Mouse (Mus musculus): ENCODE measurements at regions not wholly inside any gene's neighbourhood (a gene's known extent, or its start where the extent isn't known, plus 50 kb on each side); places are given as distances from the start of the nearest gene placed in this dataset.

DNA sequence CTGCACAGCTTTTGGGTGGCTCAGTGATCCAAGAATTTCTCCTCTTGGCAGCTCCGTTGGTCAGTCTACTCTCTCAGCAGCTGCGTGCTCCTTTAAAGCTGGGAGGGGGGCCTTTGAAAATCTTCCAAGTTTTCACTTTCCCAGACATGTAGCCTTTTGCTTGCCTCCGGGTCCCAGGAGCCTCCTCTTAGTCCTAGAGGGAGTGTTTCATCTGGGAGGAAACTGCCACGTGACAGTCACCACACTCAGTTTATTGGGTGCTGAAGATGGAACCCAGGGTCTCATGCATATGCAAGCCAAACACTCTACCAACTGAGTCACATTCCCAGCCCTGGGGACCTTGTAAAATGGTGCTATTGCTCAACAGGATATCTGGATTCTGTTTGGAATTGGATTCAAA is 92.5 kb upstream of the Rybp start:
- Histone ChIP-seq H3K4me1 (ENCODE audit: insufficient read depth, low read depth, low read length) (no peaks in the 10 kb centered on the region), H3K36me3 (replicated peaks) (no peaks in the 10 kb centered on the region), H3K27me3 (ENCODE audit: insufficient read depth, low read length) (no peaks in the 10 kb centered on the region), H3K4me3 (ENCODE audit: low read depth, low read length) (no peak overlapping the region), H3K9me3 (replicated peaks) (peaks cover 19% of the 10 kb centered on the region)
- DNase-seq (ENCODE audit: low spot score) (no peak), ATAC-seq (ENCODE audit: extremely low read depth, insufficient number of reproducible peaks, low FRiP score, poor library complexity, severe bottlenecking) (no peak)
- TF ChIP-seq TAL1 (conservative IDR thresholded peaks at IDR 0.05; ENCODE audit: low read depth, low read length) (no peak), GATA1 (IDR thresholded peaks at IDR 0.05; ENCODE audit: borderline replicate concordance, low read length) (no peak), GATA2 (IDR thresholded peaks at IDR 0.05; ENCODE audit: borderline replicate concordance, low read depth, low read length) (no peak), POLR2AphosphoS5 (IDR thresholded peaks at IDR 0.05; ENCODE audit: insufficient replicate concordance, low read depth, low read length) (no peak), CTCF (IDR thresholded peaks at IDR 0.05; ENCODE audit: low read depth, low read length) (no peak)

DNA sequence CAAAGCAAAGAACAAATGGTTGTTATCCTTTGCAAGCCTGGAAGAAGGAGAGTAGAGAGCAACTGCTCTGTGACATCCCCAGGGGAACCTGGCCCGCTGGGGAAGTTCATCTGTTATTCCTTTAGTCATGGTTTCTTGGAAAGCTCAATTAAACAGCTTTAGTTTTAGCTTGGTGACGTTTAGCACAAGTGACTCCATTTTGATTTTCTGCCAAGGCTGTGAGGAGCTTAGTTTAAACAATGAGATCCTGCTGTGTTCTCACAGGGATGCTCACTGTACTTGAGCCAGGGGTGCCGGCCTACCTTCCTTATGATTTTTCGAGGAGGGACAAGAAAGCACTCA is 91.2 kb upstream of the Rybp start:
- no peak for TF ChIP-seq GATA2 (IDR thresholded peaks at IDR 0.05; ENCODE audit: borderline replicate concordance, low read depth, low read length)
- no peak for TF ChIP-seq CTCF (IDR thresholded peaks at IDR 0.05; ENCODE audit: low read depth, low read length)
- no peak for TF ChIP-seq GATA1 (IDR thresholded peaks at IDR 0.05; ENCODE audit: borderline replicate concordance, low read length)
- TF ChIP-seq TAL1 (conservative IDR thresholded peaks at IDR 0.05; ENCODE audit: low read depth, low read length) = no peak
- no peak for TF ChIP-seq POLR2AphosphoS5 (IDR thresholded peaks at IDR 0.05; ENCODE audit: insufficient replicate concordance, low read depth, low read length)
- Histone ChIP-seq H3K9me3 (replicated peaks) (peaks cover 19% of the 10 kb centered on the region), H3K36me3 (replicated peaks) (no peaks in the 10 kb centered on the region), H3K27me3 (ENCODE audit: insufficient read depth, low read length) (no peaks in the 10 kb centered on the region), H3K4me3 (ENCODE audit: low read depth, low read length) (no peak overlapping the region), H3K4me1 (ENCODE audit: insufficient read depth, low read depth, low read length) (no peaks in the 10 kb centered on the region)
- ATAC-seq (ENCODE audit: extremely low read depth, insufficient number of reproducible peaks, low FRiP score, poor library complexity, severe bottlenecking) (no peak), DNase-seq (ENCODE audit: low spot score) (no peak)

DNA sequence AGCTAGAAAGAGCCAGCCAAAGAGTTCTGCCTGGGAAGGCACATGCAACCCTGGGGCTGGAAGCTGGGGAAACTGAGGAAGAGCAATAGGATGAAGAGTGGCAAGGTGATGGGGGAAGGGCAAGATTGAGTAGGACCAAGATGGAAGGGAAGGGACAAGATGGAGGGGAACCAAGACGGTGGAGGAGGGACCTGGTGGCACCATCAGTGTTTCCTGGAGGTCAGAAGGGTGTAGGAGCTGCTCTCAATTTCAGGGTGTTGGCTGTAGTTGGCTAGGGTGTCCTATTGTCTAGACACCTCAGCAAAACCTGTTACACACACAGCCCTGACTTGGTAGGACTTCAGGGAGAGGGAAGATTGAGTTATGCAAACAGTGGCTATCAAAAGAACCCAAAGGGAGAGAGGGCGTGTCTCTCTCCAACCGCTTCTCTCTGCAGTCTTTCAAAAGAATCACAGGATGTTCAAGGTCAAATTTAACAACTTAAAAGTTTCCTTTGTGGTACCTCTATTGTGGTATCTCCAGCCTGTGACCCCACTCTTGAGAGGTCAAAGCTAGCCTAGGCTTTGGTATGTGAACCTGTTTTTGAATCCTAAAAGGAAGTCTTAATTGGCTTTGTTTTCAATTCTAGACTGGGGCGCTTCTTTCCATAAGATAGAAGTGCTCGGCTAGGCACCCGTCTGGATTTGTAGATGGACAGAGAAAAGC is 90.7 kb upstream of the Rybp start:
- H3K4me3 ChIP-seq (ENCODE audit: low read depth, low read length) = no peak overlapping the region
- no peaks in the 10 kb centered on the region for H3K36me3 ChIP-seq (replicated peaks)
- ATAC-seq (ENCODE audit: extremely low read depth, insufficient number of reproducible peaks, low FRiP score, poor library complexity, severe bottlenecking) (no peak), DNase-seq (ENCODE audit: low spot score) (no peak)
- H3K4me1 ChIP-seq (ENCODE audit: insufficient read depth, low read depth, low read length) = no peaks in the 10 kb centered on the region
- H3K27me3 ChIP-seq (ENCODE audit: insufficient read depth, low read length) = no peaks in the 10 kb centered on the region
- no peak for TF ChIP-seq GATA2 (IDR thresholded peaks at IDR 0.05; ENCODE audit: borderline replicate concordance, low read depth, low read length)
- TF ChIP-seq GATA1 (IDR thresholded peaks at IDR 0.05; ENCODE audit: borderline replicate concordance, low read length) = no peak
- TF ChIP-seq POLR2AphosphoS5 (IDR thresholded peaks at IDR 0.05; ENCODE audit: insufficient replicate concordance, low read depth, low read length) = no peak
- TF ChIP-seq CTCF (IDR thresholded peaks at IDR 0.05; ENCODE audit: low read depth, low read length) = no peak
- no peak for TF ChIP-seq TAL1 (conservative IDR thresholded peaks at IDR 0.05; ENCODE audit: low read depth, low read length)
- H3K9me3 ChIP-seq (replicated peaks) = peaks cover 19% of the 10 kb centered on the region

DNA sequence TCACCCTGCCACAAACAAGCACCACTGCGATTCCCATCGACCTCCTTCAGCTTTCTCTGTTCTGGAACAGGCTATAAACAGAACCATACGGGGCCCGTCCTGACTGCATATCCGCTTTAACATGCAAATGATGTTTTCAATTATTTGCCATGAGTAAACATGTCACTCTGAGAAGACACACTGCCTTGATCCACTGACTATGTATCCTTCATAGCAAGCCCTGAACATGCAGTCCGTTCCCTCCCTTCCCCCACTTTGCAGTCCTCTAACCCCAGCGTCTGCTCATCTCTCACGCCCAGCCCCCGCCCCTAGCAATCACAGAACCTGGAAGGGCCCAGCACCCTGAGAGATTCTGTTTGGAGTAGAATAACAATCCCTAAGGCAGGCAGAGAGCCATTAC is 89.4 kb upstream of the Rybp start:
- Histone ChIP-seq H3K9me3 (replicated peaks) (peaks cover 19% of the 10 kb centered on the region), H3K27me3 (ENCODE audit: insufficient read depth, low read length) (no peaks in the 10 kb centered on the region), H3K4me3 (ENCODE audit: low read depth, low read length) (no peak overlapping the region), H3K4me1 (ENCODE audit: insufficient read depth, low read depth, low read length) (no peaks in the 10 kb centered on the region), H3K36me3 (replicated peaks) (no peaks in the 10 kb centered on the region)
- no peak for ATAC-seq (ENCODE audit: extremely low read depth, insufficient number of reproducible peaks, low FRiP score, poor library complexity, severe bottlenecking)
- TF ChIP-seq TAL1 (conservative IDR thresholded peaks at IDR 0.05; ENCODE audit: low read depth, low read length) (no peak), GATA2 (IDR thresholded peaks at IDR 0.05; ENCODE audit: borderline replicate concordance, low read depth, low read length) (no peak), GATA1 (IDR thresholded peaks at IDR 0.05; ENCODE audit: borderline replicate concordance, low read length) (no peak), POLR2AphosphoS5 (IDR thresholded peaks at IDR 0.05; ENCODE audit: insufficient replicate concordance, low read depth, low read length) (no peak), CTCF (IDR thresholded peaks at IDR 0.05; ENCODE audit: low read depth, low read length) (no peak)
- no peak for DNase-seq (ENCODE audit: low spot score)

DNA sequence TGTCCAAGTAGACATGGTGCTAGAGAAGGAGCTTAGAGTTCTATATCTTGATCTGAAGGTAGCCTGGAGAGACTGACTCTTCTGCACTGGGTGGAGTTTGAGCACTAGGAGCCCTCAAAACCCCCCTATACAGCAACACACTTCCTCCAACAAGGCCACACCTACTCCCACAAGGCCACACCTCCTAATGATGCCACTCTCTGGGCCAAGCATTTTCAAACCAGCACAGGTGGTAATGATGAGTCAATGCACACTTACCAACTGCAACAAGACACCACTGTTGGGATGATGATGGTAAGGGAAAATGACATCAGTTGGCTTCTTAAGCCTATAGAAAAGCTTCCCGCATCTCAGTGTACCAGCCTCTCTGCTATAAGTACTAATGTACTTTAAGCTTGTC is 83.5 kb upstream of the Rybp start:
- Histone ChIP-seq H3K4me3 (ENCODE audit: low read depth, low read length) (no peak overlapping the region), H3K27me3 (ENCODE audit: insufficient read depth, low read length) (no peaks in the 10 kb centered on the region), H3K9me3 (replicated peaks) (peaks cover 24% of the 10 kb centered on the region), H3K36me3 (replicated peaks) (no peaks in the 10 kb centered on the region), H3K4me1 (ENCODE audit: insufficient read depth, low read depth, low read length) (no peaks in the 10 kb centered on the region)
- ATAC-seq (ENCODE audit: extremely low read depth, insufficient number of reproducible peaks, low FRiP score, poor library complexity, severe bottlenecking) (no peak), DNase-seq (ENCODE audit: low spot score) (no peak)
- TF ChIP-seq TAL1 (conservative IDR thresholded peaks at IDR 0.05; ENCODE audit: low read depth, low read length) (no peak), CTCF (IDR thresholded peaks at IDR 0.05; ENCODE audit: low read depth, low read length) (no peak), GATA2 (IDR thresholded peaks at IDR 0.05; ENCODE audit: borderline replicate concordance, low read depth, low read length) (no peak), POLR2AphosphoS5 (IDR thresholded peaks at IDR 0.05; ENCODE audit: insufficient replicate concordance, low read depth, low read length) (no peak), GATA1 (IDR thresholded peaks at IDR 0.05; ENCODE audit: borderline replicate concordance, low read length) (no peak)

DNA sequence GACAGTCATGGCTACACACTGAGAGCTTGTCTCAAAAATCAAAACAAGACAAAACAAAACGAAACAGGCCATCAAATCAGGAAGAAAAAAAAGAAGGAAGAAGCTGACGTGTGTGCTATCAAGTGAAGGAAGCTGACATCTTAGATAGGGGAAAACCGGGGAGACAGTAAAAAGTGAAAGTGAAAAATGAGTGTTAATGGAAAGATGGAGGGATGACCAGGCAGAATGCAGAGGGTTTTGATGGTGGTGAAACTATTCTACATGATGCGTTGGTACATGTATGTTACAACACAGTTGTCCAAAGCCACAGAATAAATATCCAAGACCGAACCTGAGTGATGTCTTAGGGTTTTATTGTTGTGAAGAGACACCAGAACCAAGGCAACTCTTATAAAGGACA is 83.1 kb upstream of the Rybp start:
- no peak for DNase-seq (ENCODE audit: low spot score)
- no peak for ATAC-seq (ENCODE audit: extremely low read depth, insufficient number of reproducible peaks, low FRiP score, poor library complexity, severe bottlenecking)
- H3K27me3 ChIP-seq (ENCODE audit: insufficient read depth, low read length) = no peaks in the 10 kb centered on the region
- no peaks in the 10 kb centered on the region for H3K36me3 ChIP-seq (replicated peaks)
- H3K4me1 ChIP-seq (ENCODE audit: insufficient read depth, low read depth, low read length) = no peaks in the 10 kb centered on the region
- H3K4me3 ChIP-seq (ENCODE audit: low read depth, low read length) = no peak overlapping the region
- peaks cover 25% of the 10 kb centered on the region for H3K9me3 ChIP-seq (replicated peaks)
- no peak for TF ChIP-seq GATA1 (IDR thresholded peaks at IDR 0.05; ENCODE audit: borderline replicate concordance, low read length)
- no peak for TF ChIP-seq GATA2 (IDR thresholded peaks at IDR 0.05; ENCODE audit: borderline replicate concordance, low read depth, low read length)
- TF ChIP-seq POLR2AphosphoS5 (IDR thresholded peaks at IDR 0.05; ENCODE audit: insufficient replicate concordance, low read depth, low read length) = no peak
- TF ChIP-seq TAL1 (conservative IDR thresholded peaks at IDR 0.05; ENCODE audit: low read depth, low read length) = no peak
- no peak for TF ChIP-seq CTCF (IDR thresholded peaks at IDR 0.05; ENCODE audit: low read depth, low read length)
